Mouse (Mus musculus): Measurements from ENCODE around the gene D17Wsu92e.

GRCm38 (mm10) chr17:27779755-27780154 lies 40.7 kb downstream of the D17Wsu92e start:
- no peak for TF ChIP-seq EP300 (IDR thresholded peaks at IDR 0.05; ENCODE audit: low read depth)
- TF ChIP-seq CTCF (IDR thresholded peaks at IDR 0.05; ENCODE audit: low read depth), result no peak

Data from liver, embryonic 14.5 days (tissue).